Mouse (Mus musculus) intestine, embryonic 16.5 days (tissue): ENCODE measurements at regions not wholly inside any gene's neighbourhood (a gene's known extent, or its start where the extent isn't known, plus 50 kb on each side); places are given as distances from the start of the nearest gene placed in this dataset.

Experiments
- ATAC-seq: fragments of 200-750 bp; cut with Nextera tagmentation; 2 replicates; pipeline ENCODE4 v1.8.0; 2017; ENCODE audit warnings: moderate TSS enrichment, moderate library complexity
- H3K27ac ChIP-seq: fragments of 300-500 bp; sonication (generic); 2 replicates; pipeline ENCODE4 v1.5.1; 2014; ENCODE audit warnings: mild to moderate bottlenecking, low read length
- H3K27me3 ChIP-seq: fragments of 300-500 bp; sonication (generic); replicated peaks from 2 replicates; pipeline ENCODE4 v1.6.1; 2014; ENCODE audit warnings: low read length, control low read depth, mixed read lengths; ENCODE audit not compliant: control insufficient read depth, insufficient read depth
- H3K36me3 ChIP-seq: fragments of 300-500 bp; sonication (generic); 2 replicates; pipeline ENCODE4 v1.6.1; 2014; ENCODE audit warnings: low read length, control low read depth; ENCODE audit not compliant: control insufficient read depth, insufficient read depth
- H3K4me1 ChIP-seq: fragments of 300-500 bp; sonication (generic); 2 replicates; pipeline ENCODE4 v1.6.1; 2014; ENCODE audit warnings: low read length, control low read depth, mixed read lengths; ENCODE audit not compliant: control insufficient read depth, insufficient read depth
- H3K4me2 ChIP-seq: fragments of 300-500 bp; sonication (generic); 2 replicates; pipeline ENCODE4 v1.6.1; 2014; ENCODE audit warnings: low read depth, low read length, control low read depth
- H3K4me3 ChIP-seq: fragments of 300-500 bp; sonication (generic); 2 replicates; pipeline ENCODE4 v1.5.1; 2014; ENCODE audit warnings: mild to moderate bottlenecking, low read length
- H3K9ac ChIP-seq: fragments of 300-500 bp; sonication (generic); 2 replicates; pipeline ENCODE4 v1.6.1; 2014; ENCODE audit warnings: low read depth, low read length
- H3K9me3 ChIP-seq: fragments of 300-500 bp; sonication (generic); 2 replicates; pipeline ENCODE4 v1.6.1; 2016; ENCODE audit warnings: low read length, control low read depth; ENCODE audit not compliant: control insufficient read depth
- WGBS: fragments of 180-500 bp; shearing (Covaris S2); extraction: QIAGEN DNeasy Blood & Tissue Kit; methylation state at CpG from one replicate; pipeline ENCODE4 v1.1.7; 2014; 5-methylcytosine and 5-hydroxymethylcytosine counted together

DNA sequence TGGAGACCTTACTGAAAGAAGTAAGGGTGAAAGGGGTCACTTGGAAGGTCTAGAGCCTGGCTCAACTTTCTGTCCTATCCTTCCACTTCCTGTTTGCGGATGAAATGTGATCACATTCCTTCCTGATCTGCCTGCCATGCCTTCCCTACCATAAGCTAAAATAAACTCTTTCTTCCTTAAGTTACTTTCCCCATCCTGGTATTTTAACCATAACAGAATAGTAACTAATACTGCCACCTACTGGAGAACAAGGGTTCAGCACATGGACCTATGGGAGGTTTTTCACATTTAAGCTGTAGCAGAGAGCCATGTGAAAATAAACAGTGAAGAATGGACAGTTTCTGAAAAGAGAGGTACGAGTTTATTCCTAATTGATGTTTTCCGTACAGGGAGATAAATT, 297.5 kb upstream of the Castor2 start:
- WGBS, result 84% methylated on average over 3 of the region's 3 CpGs
- Histone ChIP-seq H3K9ac (no peak overlapping the region), H3K27ac (no peak overlapping the region), H3K27me3 (no peaks in the 10 kb centered on the region; the same call in 1 of the 2 replicates), H3K9me3 (no peaks in the 10 kb centered on the region), H3K4me3 (no peak overlapping the region), H3K36me3 (no peaks in the 10 kb centered on the region), H3K4me2 (no peak overlapping the region), H3K4me1 (no peaks in the 10 kb centered on the region)
- no peak for ATAC-seq

DNA sequence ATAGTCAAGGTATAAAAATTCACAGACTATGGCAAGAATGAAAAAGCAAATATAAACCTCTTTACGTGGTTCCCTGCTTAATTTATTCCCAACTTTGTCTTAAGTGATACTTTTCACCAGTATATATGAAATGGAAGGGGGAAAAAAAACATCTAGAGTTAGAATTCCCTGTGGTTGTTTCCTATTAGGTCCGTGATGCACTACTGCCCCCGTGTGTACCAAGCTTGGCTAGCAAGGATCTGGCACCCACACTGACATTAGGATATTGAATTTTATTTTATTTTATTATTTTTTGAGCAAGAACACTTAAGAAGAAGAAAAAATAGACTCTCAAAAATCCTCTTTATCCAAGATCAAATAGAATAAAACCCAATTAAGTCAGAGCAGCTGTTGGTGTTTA, 303.9 kb upstream of the Castor2 start:
- no peak overlapping the region for H3K4me3 ChIP-seq
- H3K9ac ChIP-seq, result no peak overlapping the region
- 35% methylated on average over 3 of the region's 3 CpGs for WGBS
- H3K36me3 ChIP-seq, result no peaks in the 10 kb centered on the region
- no peaks in the 10 kb centered on the region; the same call in 1 of the 2 replicates for H3K27me3 ChIP-seq
- H3K4me1 ChIP-seq, result no peaks in the 10 kb centered on the region
- ATAC-seq, result no peak
- no peak overlapping the region for H3K4me2 ChIP-seq
- H3K9me3 ChIP-seq, result no peaks in the 10 kb centered on the region
- no peak overlapping the region for H3K27ac ChIP-seq

DNA sequence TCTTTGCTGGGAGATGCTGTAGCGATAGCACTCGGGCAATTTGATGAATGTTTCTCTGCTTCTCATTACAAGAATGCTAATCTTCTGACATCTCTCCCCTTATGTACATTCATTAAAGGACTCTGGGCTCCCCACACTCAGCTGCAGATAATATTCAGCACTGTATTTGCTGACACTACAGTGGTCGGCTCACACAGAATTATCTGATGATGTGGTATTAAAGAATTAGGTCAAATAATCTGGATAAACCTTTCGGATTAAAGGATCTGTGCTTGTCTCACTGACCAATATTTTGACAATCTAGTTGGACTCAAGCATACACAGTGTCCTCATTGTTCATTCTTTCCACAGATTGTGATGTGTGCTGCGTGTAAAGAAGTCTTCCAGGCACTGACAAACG, 308.8 kb upstream of the Castor2 start:
- H3K27ac ChIP-seq, result no peak overlapping the region

DNA sequence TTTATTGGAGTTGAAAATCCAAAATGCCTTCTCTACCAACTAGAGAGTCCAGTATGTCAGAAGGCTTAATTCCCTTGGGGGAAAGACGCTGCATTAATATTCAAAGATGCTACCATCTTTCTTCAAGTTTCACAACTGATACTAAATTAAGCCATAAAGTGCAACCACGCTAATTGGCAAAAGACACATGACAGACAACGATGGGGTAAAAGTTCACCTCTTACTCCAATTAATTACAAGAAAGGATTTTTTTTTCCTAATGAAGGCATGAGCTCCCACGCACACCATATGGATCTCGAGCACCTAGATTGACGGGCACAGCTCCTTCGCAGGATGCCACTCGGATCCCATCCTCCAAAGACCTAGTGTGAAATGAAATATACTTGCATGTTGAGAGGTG, 311.5 kb upstream of the Castor2 start:
- H3K4me3 ChIP-seq, result no peak overlapping the region
- ATAC-seq, result no peak
- no peaks in the 10 kb centered on the region for H3K9me3 ChIP-seq
- no peaks in the 10 kb centered on the region for H3K27me3 ChIP-seq
- no peaks in the 10 kb centered on the region for H3K36me3 ChIP-seq
- H3K4me1 ChIP-seq, result no peaks in the 10 kb centered on the region
- H3K27ac ChIP-seq, result no peak overlapping the region
- no peak overlapping the region for H3K4me2 ChIP-seq
- H3K9ac ChIP-seq, result no peak overlapping the region
- WGBS, result 91% methylated on average over 8 of the region's 8 CpGs

More for the DNA sequence above, 308.8 kb upstream of the Castor2 start:
- Histone ChIP-seq H3K27me3 (no peaks in the 10 kb centered on the region), H3K9ac (no peak overlapping the region), H3K36me3 (no peaks in the 10 kb centered on the region), H3K4me3 (no peak overlapping the region), H3K4me2 (no peak overlapping the region), H3K9me3 (no peaks in the 10 kb centered on the region), H3K4me1 (no peaks in the 10 kb centered on the region)
- no peak for ATAC-seq
- 64% methylated on average over 6 of the region's 6 CpGs for WGBS

DNA sequence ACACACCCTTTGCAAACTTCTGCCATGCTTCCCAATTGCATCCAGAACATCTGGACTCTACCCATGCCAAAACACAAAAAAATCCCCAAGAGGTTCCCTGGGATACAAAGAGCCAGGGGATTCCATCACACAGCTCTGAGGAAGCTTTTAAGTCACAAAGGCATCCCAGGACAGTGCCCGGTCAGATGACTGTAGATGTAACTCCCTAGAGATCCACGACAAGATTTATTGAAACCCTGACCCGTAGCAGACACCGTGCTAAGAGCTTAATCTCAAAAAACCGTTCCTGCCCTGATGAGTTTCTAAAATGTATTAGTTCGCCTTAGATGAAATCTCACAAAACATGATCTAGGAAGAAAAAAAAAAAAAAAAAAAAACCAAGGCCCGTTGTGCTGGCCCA, 312.0 kb upstream of the Castor2 start:
- no peaks in the 10 kb centered on the region for H3K4me1 ChIP-seq
- no peaks in the 10 kb centered on the region for H3K9me3 ChIP-seq
- 63% methylated on average over 7 of the region's 7 CpGs for WGBS
- no peaks in the 10 kb centered on the region for H3K36me3 ChIP-seq
- no peaks in the 10 kb centered on the region for H3K27me3 ChIP-seq
- ATAC-seq, result no peak
- no peak overlapping the region for H3K4me3 ChIP-seq
- no peak overlapping the region for H3K9ac ChIP-seq
- no peak overlapping the region for H3K27ac ChIP-seq
- no peak overlapping the region for H3K4me2 ChIP-seq

DNA sequence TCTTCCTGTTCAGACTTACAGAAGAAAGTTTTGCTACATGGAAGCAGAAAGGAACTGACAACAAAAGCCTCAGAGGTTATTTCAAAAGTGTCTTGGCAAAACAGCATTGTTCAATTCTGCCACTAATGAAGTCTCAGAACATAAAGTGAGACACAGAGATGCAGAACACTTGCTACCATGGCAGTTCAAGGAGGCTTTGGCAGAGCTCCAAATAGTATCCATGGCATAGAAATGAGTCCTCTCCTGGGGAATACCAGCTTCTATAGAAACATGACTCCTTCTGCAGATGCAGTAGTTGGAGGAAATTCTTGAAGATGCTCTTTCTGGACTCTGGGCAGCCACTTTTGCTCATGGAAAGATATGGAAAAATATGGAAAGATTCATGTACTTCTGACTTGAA, 322.9 kb upstream of the Castor2 start:
- Histone ChIP-seq H3K4me1 (no peaks in the 10 kb centered on the region), H3K36me3 (no peaks in the 10 kb centered on the region), H3K4me3 (no peak overlapping the region), H3K9me3 (no peaks in the 10 kb centered on the region), H3K27ac (no peak overlapping the region), H3K9ac (no peak overlapping the region), H3K27me3 (no peaks in the 10 kb centered on the region), H3K4me2 (no peak overlapping the region)
- ATAC-seq, result no peak

DNA sequence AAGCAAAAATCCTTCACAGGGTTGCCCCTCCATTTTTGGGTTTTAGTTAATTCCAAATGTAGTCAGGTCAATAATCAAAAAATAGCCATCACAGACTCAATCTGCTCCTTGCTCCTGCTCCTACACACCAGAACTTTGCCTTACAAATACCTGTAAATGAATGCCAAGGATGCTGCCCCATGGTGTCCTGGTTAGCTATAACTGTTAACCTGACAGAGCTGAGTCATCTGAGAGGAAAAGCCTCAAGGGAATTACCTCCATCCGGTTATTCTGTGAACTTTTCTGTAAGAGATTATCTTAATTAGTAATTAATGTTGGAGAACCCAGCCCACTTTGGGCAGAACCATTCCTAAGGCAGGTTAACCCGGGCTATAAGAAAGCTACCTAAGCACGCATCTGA, 325.4 kb upstream of the Castor2 start:
- no peak overlapping the region for H3K4me2 ChIP-seq
- H3K9me3 ChIP-seq, result no peaks in the 10 kb centered on the region
- H3K9ac ChIP-seq, result no peak overlapping the region
- ATAC-seq, result no peak
- H3K27ac ChIP-seq, result no peak overlapping the region
- 86% methylated on average over 3 of the region's 3 CpGs for WGBS
- H3K4me1 ChIP-seq, result no peaks in the 10 kb centered on the region
- no peaks in the 10 kb centered on the region for H3K36me3 ChIP-seq
- no peaks in the 10 kb centered on the region for H3K27me3 ChIP-seq
- H3K4me3 ChIP-seq, result no peak overlapping the region

DNA sequence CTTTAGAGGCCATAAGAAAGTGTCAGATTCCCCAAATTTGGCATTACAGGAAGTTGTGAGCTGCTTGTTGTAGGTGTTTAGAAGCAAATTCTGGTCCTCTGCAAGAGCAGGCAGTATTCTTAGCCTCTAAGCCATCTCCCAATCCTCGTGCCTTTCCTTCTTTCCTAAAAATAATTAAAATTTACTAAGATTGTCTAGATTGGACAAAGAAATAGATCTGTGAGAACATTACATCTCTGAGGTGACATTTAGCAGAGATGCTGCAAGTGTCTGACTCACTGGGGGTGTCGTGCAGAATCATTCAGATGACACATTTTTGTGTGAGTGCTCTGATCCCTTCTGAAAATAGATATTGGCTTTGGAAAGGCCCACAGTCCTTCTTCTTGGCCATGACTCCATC, 330.7 kb upstream of the Castor2 start:
- Histone ChIP-seq H3K4me1 (no peaks in the 10 kb centered on the region), H3K4me3 (no peak overlapping the region), H3K9me3 (no peaks in the 10 kb centered on the region), H3K27me3 (no peaks in the 10 kb centered on the region), H3K27ac (no peak overlapping the region), H3K4me2 (no peak overlapping the region), H3K9ac (no peak overlapping the region), H3K36me3 (no peaks in the 10 kb centered on the region)
- 74% methylated on average over 2 of the region's 2 CpGs for WGBS
- no peak for ATAC-seq

DNA sequence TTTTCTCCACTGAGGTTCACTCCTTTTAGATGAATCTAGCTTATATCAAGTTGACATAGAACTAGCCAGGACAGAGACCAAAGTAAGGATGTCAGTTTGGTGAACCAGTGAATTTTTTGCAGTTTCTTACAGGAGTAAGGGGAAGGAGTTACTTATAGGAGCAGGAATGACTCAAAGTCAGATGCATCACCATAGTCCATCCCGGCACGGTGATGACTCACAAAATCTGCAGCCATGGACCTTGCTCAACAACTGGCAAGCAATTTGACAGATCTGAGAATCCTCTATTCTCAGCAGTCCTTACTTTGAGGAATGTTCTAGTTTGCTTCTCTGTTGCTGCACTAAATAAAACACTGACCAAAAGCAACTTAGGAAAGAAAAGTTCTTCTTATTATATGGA, 341.7 kb upstream of the Castor2 start:
- ATAC-seq, result no peak
- Histone ChIP-seq H3K27ac (no peak overlapping the region), H3K9me3 (no peaks in the 10 kb centered on the region), H3K9ac (no peak overlapping the region), H3K4me1 (no peaks in the 10 kb centered on the region), H3K27me3 (no peaks in the 10 kb centered on the region), H3K36me3 (no peaks in the 10 kb centered on the region), H3K4me3 (no peak overlapping the region), H3K4me2 (no peak overlapping the region)
- WGBS, result 90% methylated on average over 2 of the region's 2 CpGs

DNA sequence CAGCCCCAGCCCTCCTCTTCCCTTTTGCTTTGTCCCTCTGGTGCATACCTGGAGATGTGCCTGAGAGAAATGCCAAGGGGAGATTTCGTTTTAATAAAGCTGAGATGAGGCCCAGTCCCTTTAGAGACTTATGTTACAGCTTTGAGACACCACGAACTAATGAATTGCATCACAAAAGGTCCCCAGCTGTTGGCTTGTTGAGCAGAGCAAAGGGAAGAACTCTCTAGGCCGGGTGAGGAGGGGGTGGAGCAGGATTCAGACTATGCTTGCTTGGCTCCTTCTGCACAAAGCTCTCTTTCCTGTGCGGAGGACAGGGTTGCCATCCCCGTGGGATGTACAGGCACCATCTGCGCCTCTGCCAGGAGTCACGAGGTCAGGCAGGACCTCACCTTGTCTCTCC, 345.3 kb upstream of the Castor2 start:
- Histone ChIP-seq H3K36me3 (no peaks in the 10 kb centered on the region), H3K27me3 (no peaks in the 10 kb centered on the region), H3K4me1 (no peaks in the 10 kb centered on the region), H3K4me2 (no peak overlapping the region), H3K9ac (no peak overlapping the region), H3K27ac (no peak overlapping the region), H3K9me3 (no peaks in the 10 kb centered on the region), H3K4me3 (no peak overlapping the region)
- ATAC-seq, result no peak
- 31% methylated on average over 7 of the region's 7 CpGs for WGBS
